Mouse (Mus musculus) lung, adult 2 months (tissue): ENCODE results near the gene Cbln3. TPM values are rescaled to one million over a fixed set of nuclear protein-coding genes. Genes with fewer than 3 reads are reported as not detected.

Source experiments
- DNase-seq: peaks from one replicate; pipeline ENCODE4 v3.0.0; 2022
- H3K4me1 ChIP-seq: fragments of 200-500 bp; 2 replicates; pipeline ENCODE4 v1.6.1; 2011; ENCODE audit warnings: low read length; ENCODE audit not compliant: control insufficient read depth, insufficient read depth
- H3K4me3 ChIP-seq: fragments of 200-500 bp; replicated peaks from 2 replicates; pipeline ENCODE3; 2011; ENCODE audit warnings: low read depth, mild to moderate bottlenecking, control low read depth, low read length; ENCODE audit errors: extremely low read depth
- CTCF ChIP-seq: fragments of 200-500 bp; IDR thresholded peaks from 2 replicates; pipeline ENCODE4 v1.5.1; 2011; ENCODE audit warnings: mild to moderate bottlenecking, low read length, control low read depth; ENCODE audit not compliant: insufficient read depth
- POLR2A ChIP-seq: fragments of 200-500 bp; IDR thresholded peaks from 2 replicates; pipeline ENCODE4 v1.6.1; 2011; ENCODE audit warnings: low read depth, mild to moderate bottlenecking, control low read depth, low read length, borderline replicate concordance; ENCODE audit errors: extremely low read depth
- WGBS: fragments of 180-500 bp; shearing (Covaris S2); methylation state at CpG from one replicate; pipeline ENCODE4 v1.1.7; 2018; 5-methylcytosine and 5-hydroxymethylcytosine counted together
- polyA plus RNA-seq: library from polyadenylated mRNA; depleted of rRNA; stranded (reverse); fragments of >200 nt; gene quantifications from 2 replicates; pipeline ENCODE4 v1.2.3, GENCODE M21; 2012; rRNA removed

Gene Cbln3
- polyA plus RNA-seq, 1 experiment: 0.15 TPM

DNA sequence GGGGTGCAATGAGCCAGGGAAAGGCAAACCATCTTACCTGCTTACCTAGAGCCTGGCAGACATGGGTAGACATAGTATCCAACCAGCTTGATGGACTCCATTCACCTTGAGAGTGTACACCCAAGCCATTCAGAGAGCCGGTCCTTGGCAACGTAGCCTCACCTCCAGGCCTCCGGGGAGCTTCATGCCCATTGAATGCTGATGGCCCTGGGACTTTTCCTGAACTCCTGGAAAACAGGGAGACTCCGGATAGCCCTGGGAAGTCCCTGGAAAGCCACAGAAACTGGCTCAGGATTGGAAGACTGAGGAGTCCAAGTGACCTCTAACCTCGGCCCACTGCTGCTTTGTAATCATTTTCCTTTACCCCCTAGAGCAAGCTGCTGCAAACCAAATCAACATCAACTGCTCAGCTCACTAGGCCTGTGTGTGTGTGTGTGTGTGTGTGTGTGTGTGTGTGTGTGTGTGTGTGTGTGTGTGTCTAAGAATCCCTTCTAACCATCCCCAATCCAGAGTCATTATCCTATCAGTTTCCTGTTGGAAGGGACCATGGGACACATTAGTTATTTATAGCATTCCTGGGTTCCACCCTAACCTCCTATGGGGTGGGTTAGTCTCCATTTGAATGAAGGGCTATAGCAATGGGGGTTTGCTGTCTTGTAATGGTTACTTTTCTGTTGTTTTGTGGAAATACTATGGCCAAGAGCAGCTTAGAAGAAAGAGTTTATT, 49.2 kb downstream of the Cbln3 start:
- Histone ChIP-seq H3K4me1 (no peaks in the 10 kb centered on the region; the same call in 1 of the 2 replicates), H3K4me3 (no peak overlapping the region)
- WGBS: 61% methylated on average over 5 of the region's 5 CpGs
- TF ChIP-seq CTCF (no peak), POLR2A (no peak)
- DNase-seq: no peak

- 86% methylated on average over 4 of the region's 4 CpGs for WGBS
These were observed 51.1 kb downstream of the Cbln3 start for GRCm38 (mm10) chr14:55833126-55833525.

GRCm38 (mm10) chr14:55830331-55830730, 53.9 kb downstream of the Cbln3 start:
- TF ChIP-seq POLR2A (no peak), CTCF (no peak)
- no peaks in the 10 kb centered on the region; the same call in 1 of the 2 replicates for H3K4me1 ChIP-seq
- no peak for DNase-seq
- H3K4me3 ChIP-seq: no peak overlapping the region
- 66% methylated on average over 4 of the region's 4 CpGs for WGBS

More at GRCm38 (mm10) chr14:55833126-55833525, 51.1 kb downstream of the Cbln3 start:
- TF ChIP-seq POLR2A: no peak
- TF ChIP-seq CTCF: no peak
- Histone ChIP-seq H3K4me3 (no peak overlapping the region), H3K4me1 (no peaks in the 10 kb centered on the region; the same call in 1 of the 2 replicates)
- no peak for DNase-seq

DNA sequence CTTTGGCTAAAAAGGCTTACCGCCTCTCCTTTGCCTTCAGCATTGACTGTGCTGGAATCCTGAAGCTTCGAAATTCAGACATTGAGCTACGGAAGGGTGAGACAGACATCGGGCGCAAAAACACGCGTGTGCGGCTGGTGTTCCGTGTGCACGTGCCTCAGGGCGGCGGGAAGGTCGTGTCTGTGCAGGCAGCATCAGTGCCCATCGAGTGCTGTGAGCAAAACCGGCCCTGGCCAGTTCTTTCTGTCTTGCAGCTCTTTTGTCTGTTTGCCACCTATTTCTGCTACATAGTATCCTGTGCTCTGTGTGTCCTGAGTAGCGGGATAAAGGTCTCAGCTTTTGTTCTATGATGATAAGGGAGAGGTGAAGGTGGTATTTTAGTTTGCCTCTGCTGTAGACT, 54.3 kb downstream of the Cbln3 start:
- no peak for DNase-seq
- no peak for TF ChIP-seq CTCF
- Histone ChIP-seq H3K4me3 (no peak overlapping the region), H3K4me1 (no peaks in the 10 kb centered on the region; the same call in 1 of the 2 replicates)
- WGBS: 92% methylated on average over 16 of the region's 16 CpGs

Other genes with a start within 250 kb of the Cbln3 start
- gene Ipo4, start 248.4 kb downstream of the Cbln3 start, polyA plus RNA-seq: 52.7 and 83.9 TPM in 2 replicates
- 6.0 and 9.5 TPM in 2 replicates for gene Gm49378, start 246.5 kb downstream of the Cbln3 start, polyA plus RNA-seq
- 81.4 and 91.7 TPM in 2 replicates for gene Tm9sf1, start 240.6 kb downstream of the Cbln3 start, polyA plus RNA-seq
- 0.70 and 1.0 TPM in 2 replicates for gene Tssk4, start 234.2 kb downstream of the Cbln3 start, polyA plus RNA-seq
- 15.1 and 20.4 TPM in 2 replicates for gene Mdp1, start 223.9 kb downstream of the Cbln3 start, polyA plus RNA-seq
- 11.8 and 18.7 TPM in 2 replicates for gene Gmpr2, start 212.5 kb downstream of the Cbln3 start, polyA plus RNA-seq
- 170 and 270 TPM in 2 replicates for gene Nedd8, start 212.3 kb downstream of the Cbln3 start, polyA plus RNA-seq
- 11.9 and 14.8 TPM in 2 replicates for gene Tinf2, start 202.6 kb downstream of the Cbln3 start, polyA plus RNA-seq
- 3.4 and 30.7 TPM in 2 replicates for gene Tgm1, start 170.5 kb downstream of the Cbln3 start, polyA plus RNA-seq
- gene Rabggta, start 162.1 kb downstream of the Cbln3 start, polyA plus RNA-seq: 42.0 and 57.3 TPM in 2 replicates
- gene Dhrs1, start 138.7 kb downstream of the Cbln3 start, polyA plus RNA-seq: 69.2 and 89.0 TPM in 2 replicates
- 12.7 and 16.8 TPM in 2 replicates for gene Nop9, start 138.7 kb downstream of the Cbln3 start, polyA plus RNA-seq
- gene Cideb, start 125.9 kb downstream of the Cbln3 start, polyA plus RNA-seq: 3.8 and 4.0 TPM in 2 replicates
- 1.1 and 2.6 TPM in 2 replicates for gene Ltb4r2, start 123.0 kb downstream of the Cbln3 start, polyA plus RNA-seq
- 6.5 and 7.1 TPM in 2 replicates for gene Ltb4r1, start 118.4 kb downstream of the Cbln3 start, polyA plus RNA-seq
- 157 and 169 TPM in 2 replicates for gene Adcy4, start 100.3 kb downstream of the Cbln3 start, polyA plus RNA-seq
- 7.5 and 10.0 TPM in 2 replicates for gene Ripk3, start 95.5 kb downstream of the Cbln3 start, polyA plus RNA-seq
- 26.4 and 27.3 TPM in 2 replicates for gene Nfatc4, start 61.2 kb downstream of the Cbln3 start, polyA plus RNA-seq
- 9.4 and 12.4 TPM in 2 replicates for gene Nynrin, start 30.4 kb downstream of the Cbln3 start, polyA plus RNA-seq
- 20.3 and 24.2 TPM in 2 replicates for gene Khnyn, start 555 bp upstream of the Cbln3 start, polyA plus RNA-seq
- 37.6 and 51.9 TPM in 2 replicates for gene Sdr39u1, start 15.9 kb upstream of the Cbln3 start, polyA plus RNA-seq
- 1.8 and 1.9 TPM in 2 replicates for gene Cma1, start 60.3 kb upstream of the Cbln3 start, polyA plus RNA-seq
- not detected in 2 replicates for gene Cma2, start 66.6 kb upstream of the Cbln3 start, polyA plus RNA-seq
- gene Mcpt1, start 133.6 kb upstream of the Cbln3 start, polyA plus RNA-seq: not detected in 2 replicates
- not detected in 2 replicates for gene Mcpt9, start 146.1 kb upstream of the Cbln3 start, polyA plus RNA-seq
- not detected in 2 replicates for gene Mcpt2, start 157.6 kb upstream of the Cbln3 start, polyA plus RNA-seq
- 1.5 and 1.8 TPM in 2 replicates for gene Mcpt4, start 177.9 kb upstream of the Cbln3 start, polyA plus RNA-seq
- gene Mcpt8, start 200.9 kb upstream of the Cbln3 start, polyA plus RNA-seq: not detected in 2 replicates
- 0.20 TPM in 1 of 2 replicates, not detected in the other for gene Ctsg, start 218.2 kb upstream of the Cbln3 start, polyA plus RNA-seq
- not detected in 2 replicates for gene Gzme, start 236.2 kb upstream of the Cbln3 start, polyA plus RNA-seq
- not detected in 2 replicates for gene Gzmd, start 248.2 kb upstream of the Cbln3 start, polyA plus RNA-seq